Mouse (Mus musculus) embryo, embryonic 11 days (tissue): Measurements from ENCODE around the gene Ssh1.

Experiments
- DNase-seq: peaks from one replicate; pipeline ENCODE4 v3.0.0-alpha.2; 2015

Gene Ssh1

DNA sequence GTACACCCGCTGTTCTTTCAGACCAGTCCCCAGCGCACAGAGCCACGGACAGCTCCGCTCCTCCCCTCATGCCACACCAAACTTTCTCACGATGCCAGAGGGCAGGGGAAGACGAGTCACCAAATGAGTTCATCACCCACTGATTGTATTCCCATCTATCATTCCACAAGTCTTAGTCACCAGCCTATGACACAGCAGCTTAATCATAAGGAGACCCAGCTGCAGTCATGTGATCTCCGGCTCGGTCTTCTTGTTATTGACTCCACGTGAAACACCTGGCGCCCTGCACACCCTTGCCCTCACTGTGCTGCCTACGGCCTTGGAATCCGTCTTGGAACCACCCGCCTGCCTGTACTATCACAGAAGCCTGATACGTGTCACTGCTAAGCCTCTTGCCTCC is 28.7 kb downstream of the Ssh1 start:
- DNase-seq: no peak

DNA sequence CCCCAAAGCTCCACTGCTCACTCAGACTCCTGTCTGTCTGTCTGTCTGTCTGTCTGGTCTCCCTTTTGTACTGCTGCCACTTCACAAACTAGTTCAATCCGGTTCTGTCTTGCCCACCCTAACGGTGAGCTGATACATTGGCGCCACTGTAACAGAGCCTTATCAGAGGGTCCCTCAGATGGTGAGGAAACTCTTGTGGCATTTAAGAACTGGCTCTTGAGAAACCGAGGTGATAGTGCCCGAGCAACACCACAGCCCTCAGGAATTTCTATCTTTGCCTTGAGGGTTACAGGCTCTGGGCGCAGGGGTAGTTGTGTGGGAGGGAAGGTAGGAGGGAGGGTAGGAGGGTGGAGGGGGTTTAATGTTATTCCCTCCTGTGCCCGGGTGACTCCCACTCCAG is 31.9 kb downstream of the Ssh1 start:
- DNase-seq: no peak

DNA sequence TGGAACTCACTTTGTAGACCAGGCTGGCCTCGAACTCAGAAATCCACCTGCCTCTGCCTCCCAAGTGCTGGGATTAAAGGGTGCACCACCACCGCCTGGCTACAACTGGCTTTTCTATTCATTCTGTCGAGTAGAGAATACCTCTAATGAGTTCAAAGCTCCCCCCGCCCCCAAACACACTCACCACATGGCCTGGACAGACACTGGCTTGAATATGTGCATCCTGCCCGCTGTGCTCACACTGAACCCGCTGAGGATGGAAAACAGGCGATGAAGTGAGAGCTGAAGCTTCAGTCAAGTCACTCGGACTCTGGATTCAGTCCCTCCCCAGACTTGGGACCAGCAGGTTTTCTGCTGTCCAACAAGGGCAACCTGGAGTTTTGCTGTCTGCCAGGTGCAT is 33.3 kb downstream of the Ssh1 start:
- DNase-seq: no peak

DNA sequence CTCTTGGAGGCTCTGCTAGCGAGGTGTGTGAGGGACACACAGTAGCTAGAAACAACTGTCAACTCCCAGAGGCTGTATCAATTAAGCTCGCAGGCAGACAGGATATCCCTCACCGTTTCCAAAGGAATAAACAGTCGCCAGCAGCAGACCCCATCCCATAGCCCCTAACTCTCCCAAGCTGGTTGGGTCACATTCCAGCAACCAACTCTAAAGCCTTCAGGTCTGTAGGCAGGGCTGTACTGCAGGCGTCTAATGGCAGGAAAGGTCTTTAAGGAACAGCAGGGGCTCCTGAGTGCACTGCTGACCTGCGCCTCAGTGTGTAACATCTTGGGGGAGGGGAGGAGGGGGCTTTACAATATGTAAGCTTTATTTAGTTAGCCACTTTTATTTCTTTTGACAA is 34.7 kb downstream of the Ssh1 start:
- DNase-seq: peak; percentile 36

DNA sequence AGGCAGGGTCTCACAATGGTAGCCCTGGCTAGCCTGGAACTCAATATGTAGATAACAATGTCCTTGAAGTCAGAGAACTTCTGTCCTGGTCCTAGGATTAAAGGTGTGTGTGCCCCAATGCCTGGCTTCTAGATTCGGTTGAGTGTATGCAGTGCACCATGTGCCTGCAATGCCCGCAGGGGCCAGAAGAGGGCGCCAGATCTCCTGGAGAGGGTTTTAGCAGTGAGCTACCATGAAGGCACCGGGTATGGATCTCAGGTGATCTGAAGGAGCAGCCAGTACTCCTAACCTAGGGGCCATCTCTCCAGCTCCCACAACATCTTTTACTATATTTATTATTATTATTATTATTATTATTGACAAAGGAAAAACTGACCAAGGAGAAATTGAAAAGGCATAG is 37.2 kb downstream of the Ssh1 start:
- DNase-seq: peak; percentile 85

DNA sequence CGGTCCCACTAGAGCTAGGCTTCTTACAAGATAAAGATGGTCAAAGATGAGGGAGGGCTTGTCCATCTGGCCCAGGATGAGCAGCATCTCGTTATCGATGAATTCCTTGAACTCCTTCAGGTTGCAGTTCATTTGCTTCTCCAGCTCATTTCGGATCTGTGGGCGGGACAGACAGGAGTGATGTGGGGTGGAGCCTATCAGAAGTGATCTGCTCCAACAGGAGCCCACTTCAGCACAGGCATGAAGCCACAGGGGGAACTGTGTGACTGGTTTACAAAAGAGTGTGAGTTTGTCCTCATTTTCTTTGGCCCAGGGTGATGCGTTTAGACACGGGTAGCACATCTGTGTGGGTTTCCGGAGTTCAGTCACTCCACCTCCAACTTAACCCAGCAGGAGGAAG is 38.0 kb downstream of the Ssh1 start:
- DNase-seq: no peak

DNA sequence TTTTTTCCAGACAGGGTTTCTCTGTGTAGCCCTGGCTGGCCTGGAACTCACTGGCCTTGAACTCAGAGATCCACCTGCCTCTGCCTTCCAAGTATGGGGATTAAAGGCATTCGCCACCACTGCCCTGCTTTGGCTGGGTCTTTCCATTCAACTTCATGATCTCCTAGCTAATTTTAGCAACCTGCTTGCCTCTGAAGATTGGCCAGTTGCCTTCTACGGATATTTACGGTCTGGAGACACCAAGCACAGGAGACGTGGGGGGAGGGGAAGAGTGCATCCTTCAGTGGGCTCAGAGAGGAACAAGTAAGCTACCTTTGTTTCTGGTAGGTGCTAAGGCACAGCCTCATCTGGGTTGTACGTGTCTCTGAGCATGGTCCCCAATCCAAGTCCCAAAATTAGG is 38.4 kb downstream of the Ssh1 start:
- DNase-seq: no peak

DNA sequence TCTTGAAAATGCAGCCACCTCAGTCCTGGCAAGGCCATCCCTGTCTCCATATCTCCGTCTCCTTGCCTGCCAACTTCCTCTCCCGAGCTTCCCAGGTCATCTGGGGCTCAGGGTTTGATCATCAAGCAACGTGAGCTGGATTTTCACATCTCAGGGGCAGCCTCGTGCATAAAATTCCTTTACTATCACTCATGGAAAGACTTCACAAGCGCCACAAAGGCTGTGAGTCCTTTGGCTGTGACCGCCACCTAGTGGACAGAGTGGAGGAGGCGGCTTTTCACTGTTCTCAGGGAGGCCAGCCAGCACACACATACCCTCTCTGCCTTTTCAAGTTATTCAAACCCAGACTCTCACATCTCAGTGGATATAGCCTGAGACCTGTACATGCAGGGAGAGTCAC is 39.3 kb downstream of the Ssh1 start:
- peak; percentile 91 for DNase-seq

DNA sequence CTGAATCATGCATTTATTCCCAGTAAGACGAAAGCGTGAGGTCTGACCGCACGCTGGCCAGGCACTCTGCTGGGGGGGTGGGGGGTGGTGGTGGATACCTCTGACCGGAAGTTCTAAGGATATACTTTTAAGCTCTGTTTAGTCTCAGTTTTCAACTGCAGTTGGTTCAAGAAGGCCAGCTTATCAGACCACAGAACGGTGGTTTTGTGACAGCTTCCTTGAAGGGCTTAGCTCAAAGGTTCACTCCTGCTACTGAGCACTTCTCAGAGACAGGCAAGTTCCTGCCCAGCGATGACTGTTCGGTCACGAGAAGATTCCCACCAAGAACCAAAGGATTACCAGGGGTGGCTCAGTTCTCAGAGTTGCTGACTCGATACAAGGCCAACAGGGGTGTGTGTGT is 41.2 kb downstream of the Ssh1 start:
- DNase-seq: no peak

DNA sequence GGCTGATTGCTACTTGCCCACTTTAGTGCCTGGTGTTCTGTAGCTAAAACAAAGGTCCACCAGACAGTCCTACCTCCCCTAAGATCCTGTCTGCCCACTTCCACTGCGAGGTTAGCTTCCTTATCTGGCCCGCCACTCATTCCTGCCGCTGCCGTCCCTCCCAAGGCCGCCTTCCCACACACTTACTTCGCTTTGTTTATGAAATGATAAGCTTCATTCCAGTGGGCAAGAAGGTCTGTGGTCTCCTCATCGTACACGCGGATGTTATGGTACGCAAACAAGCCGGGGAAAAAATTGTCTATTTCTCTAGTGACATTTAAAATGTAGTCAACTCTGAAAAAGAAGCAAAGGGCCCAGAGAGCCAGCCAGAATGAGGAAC is 42.0 kb downstream of the Ssh1 start:
- DNase-seq: no peak

DNA sequence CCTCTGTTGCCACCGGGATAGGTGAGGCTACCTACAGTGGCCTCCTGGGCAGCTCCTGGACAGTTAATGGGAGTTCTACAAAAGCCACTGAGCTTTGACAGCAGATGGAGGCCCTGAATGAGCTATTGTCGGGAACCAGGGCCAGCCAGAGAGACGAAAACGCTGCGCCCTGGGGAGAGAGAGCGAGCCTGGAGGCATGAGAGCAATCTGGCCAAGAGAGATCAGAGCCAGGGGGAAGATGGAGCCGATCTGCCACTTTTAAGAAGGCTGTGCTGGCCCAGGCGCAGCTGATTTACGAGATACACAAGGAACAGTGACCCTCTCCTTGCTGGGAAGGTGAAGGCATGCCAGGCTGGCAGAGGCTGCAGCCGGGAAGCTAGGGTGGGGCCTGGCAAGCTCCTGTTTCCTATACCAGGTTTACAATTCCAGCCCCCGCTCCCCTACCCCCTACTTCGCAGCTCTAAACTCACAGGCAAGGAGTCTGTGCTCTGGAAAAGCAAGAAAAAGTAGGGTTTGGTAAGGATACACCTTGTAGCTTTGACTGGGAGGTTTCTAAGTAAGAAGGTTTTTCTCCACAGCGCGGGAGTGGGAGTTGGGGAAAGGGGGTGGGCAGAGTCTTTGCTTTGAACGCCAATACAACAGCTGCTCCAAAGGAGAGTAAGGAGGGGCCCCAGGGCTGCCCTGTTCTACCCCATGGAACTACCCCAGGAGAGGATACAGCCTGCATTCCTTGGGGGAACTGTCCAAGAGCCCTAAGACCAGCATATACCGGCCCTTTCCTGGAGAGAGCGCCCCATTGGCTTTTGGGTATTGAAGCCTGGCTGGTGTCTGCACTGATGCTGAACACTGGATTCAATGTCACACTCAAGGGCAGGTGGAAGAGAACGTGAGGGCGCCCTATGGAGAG is 42.7 kb downstream of the Ssh1 start:
- no peak for DNase-seq

DNA sequence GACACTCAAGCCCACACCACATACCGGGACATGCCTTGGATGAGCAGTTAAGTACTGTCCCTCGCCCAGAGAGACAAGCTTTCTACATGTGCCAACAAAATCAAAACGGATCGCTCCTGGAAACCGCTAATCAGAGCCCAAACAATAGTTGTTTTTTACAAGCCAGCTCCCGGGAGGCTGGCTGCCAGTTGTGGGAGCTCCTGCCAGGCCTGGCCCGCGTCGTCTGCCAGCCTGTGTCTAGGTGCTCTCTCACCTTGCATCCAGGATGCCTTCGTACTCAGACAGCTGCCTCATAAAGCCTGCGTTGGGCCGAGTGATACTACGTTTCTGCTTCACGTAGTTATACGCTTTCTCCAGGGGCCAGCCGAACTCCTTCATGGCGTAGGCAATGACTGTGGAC is 43.6 kb downstream of the Ssh1 start:
- DNase-seq: no peak

DNA sequence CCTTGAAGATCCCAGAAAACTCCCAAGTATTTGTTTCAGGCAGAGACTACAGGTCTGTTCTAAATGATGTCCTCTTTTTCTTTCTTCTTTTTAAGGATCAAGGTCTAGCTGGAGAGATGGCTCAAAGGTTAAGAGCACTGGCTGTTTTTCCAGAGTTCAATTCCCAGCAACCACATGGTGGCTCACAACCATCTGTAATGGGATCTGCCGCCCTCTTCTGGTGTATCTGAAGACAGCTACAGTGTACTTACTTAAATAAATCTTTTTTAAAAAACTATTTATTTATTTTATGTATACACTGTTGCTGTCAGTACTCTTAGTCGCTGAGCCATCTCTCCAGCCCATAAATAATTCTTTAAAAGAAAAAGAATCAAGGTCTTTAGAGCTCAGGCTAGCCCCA is 46.4 kb downstream of the Ssh1 start:
- DNase-seq: no peak

DNA sequence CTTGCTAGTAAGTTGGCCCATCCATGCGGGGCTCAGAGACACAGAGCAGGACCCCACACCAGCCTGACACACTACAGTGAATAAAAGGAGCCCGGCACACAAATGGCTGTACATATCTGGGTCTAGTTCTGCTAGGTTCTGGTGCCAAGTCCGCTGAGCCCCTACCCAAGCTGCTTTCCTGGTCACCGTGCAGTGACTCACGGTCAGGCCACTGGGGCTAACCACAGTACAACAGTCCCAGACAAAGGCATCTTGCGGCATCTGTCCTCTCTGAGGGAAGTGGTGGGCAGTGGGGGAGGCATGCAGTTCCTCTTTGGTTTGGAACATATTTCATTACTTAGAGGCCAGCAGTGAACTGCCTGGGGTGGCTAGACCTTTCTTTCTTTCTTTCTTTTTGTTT is 48.6 kb downstream of the Ssh1 start:
- no peak for DNase-seq

DNA sequence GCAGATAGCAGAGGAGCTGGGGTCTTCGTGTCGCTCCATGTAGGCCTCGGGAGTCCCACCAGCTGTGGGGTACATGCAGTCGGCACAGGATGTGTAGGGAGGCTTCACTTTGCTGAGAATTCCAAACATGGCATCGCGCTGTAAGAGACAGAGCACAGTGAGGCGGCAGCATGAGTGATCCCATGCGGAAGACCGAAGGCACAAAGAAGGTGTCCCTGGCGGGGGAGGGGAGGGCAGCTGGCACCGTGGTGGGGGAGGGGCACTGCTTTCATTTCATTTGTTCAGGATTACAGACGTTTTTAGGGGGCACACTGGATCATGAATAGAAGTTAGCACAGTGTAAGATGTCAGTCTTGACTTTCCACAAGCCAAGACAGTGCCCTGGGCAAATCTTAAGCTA is 50.4 kb downstream of the Ssh1 start:
- no peak for DNase-seq

DNA sequence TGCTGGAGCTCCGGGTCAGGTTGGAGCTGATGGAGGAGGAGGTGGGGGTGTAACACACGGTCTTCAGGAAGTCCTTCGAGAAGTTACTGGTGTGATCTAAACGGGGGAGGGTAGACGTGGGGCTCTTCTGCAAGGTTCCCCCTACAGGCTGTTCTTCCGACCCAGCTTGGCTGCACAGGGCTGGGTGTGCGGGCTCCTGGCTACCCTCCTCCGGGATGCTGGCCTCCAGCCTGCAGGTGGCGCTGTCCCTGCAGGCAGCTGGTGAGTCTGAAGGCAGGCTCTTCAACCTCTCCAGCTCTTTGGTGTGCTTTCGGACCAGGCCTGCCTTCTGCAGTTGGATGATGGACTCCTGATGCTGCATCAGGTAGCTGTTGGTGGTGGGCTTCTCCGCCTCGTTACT is 51.1 kb downstream of the Ssh1 start:
- DNase-seq: no peak

DNA sequence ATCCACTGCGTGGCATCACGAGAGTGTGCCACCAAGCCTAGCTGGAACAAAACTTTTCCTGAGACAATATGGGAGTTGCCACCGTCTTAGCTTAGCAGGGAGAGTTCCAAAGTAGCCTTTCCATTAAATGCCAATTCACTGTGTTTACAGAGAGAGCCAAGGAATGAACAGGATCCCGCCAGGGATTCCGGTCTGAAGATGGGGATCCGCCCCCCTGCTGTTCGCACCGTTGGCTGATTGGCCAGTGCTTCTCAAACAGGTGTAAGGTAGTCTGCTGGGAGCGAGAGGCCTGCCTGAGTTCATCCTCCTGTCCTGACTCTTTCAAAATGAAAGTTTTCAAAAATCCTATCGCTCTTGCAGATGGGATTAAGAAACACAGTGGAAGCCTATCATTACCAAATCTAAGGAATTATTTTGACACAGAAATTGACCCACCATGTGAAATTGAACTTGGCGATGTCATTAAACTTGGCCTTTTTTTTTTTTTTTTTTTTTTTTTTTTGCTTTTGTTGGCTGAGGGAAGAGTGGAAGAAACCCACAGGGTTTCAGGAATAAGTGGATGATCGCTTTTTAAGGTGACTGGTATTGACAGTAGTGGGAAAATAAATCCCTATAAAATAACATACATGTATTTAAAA is 54.3 kb downstream of the Ssh1 start:
- DNase-seq: no peak

DNA sequence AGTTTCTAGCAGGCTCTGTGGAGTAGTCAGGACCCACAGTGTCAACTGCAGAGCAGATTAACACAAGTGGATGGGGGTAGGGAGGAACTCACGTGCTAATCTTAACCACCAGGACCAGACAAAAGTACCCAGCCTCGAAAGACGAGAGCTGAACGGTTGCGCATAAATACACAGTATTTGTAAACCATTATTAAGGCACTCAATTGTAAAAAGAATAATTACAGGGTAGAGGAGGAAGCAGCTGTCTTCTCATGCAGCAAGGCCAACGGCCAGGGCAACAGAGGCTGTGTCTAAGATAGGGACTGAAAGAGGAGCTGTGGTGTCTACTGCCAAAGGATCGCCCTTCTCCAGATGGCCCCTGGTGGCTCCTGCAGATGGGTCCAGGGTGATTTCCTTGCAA is 56.0 kb downstream of the Ssh1 start:
- no peak for DNase-seq

DNA sequence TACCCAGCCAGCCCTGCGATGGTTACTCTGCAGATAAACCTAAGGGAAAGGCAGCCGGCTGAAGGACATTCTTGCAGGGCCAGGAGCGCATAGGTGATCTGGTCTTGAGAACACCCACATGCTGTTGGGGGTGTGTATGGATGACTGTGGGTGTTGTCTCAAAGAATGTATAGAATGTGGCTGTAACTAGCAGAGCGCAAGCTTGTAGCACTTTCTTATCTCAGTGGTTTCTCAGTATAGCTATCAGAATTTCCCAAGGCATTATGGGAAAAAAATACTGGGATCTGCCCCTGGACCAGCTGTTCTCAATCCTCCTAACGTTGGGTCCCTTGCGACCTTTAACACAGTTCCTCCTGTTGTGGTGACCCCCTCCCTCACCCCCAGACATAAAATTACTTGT is 59.8 kb downstream of the Ssh1 start:
- DNase-seq: no peak

DNA sequence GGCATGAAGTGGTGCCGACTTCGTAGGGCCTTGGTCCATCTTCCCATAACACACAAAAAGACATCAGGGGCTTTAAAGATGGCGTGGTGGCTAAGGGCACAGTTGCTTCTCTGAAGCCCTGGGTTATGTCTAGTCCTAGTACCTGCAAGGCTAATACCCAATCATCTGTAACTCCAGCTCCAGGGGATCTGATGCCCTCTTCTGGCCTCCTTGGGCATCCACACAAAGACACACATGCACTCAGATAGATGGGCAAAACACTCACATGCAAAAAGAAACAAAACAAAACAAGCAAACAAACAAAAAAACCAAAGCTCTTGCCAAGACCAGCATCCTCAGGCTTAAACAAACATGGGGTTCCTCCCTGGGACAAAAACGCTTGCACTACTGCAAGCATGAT is 60.2 kb downstream of the Ssh1 start:
- no peak for DNase-seq

DNA sequence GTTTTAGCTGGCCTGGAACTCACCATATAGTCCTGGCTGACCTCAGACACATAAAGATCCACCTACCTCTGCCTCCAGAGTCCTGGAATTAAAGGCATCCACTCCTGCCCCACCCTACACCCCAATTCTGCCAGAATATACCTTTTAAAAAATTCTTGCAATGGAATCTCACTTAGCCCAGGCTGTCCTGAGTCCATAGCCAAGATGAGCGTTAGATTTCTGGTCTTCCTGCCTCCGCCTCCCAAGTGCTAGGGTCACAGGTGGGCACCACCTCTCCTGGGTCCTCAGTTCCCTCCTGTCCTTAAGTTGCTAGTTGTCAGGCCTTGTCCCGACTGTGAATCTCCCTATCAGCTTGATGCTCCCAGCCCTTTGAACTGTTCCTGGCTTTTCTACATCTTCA is 61.4 kb downstream of the Ssh1 start:
- no peak for DNase-seq

DNA sequence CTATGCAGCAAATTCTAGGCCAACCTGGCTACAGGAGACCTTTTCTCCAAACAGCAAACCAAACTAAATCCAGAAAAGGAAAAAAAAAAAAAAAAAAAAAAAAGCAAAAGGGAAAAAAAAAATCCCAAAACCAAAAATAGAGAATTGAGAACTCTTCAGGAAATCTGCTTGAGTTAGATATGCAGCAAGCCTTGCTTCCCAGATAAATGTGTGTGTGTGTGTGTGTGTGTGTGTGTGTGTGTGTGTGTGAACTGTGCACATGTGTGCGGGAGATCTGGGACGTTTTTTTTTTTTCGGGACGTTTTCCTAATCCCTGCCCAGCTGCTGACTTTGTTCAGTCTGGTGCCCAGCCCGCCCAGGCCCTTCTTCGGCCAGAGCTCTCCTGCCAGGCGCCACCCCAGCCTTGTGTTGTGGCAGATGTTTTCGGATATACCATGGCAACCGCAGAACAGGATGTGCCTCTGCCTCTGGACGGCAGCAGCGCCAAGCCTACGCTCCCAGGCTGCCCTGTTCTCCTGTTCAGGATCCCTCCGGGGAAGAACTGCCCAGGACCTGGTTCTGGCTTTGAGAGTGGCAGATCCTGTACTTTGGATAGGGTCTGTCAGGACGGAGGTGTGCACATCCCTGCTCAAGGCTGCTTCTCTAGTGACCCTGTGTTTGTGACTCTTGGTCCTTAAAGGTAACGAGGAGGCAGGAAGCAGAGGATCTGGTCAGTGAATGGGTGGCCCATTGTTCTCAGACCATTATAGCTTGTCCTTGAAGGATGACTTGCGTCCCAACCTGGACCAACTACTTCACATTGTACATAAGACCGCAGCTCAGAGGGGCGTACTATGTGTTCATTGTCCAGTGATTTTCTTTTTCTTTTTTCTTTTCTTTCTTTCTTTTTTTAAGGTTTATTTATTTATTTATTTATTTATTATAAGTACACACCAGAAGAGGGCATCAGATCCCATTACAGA is 62.8 kb downstream of the Ssh1 start:
- peak; percentile 80 for DNase-seq

DNA sequence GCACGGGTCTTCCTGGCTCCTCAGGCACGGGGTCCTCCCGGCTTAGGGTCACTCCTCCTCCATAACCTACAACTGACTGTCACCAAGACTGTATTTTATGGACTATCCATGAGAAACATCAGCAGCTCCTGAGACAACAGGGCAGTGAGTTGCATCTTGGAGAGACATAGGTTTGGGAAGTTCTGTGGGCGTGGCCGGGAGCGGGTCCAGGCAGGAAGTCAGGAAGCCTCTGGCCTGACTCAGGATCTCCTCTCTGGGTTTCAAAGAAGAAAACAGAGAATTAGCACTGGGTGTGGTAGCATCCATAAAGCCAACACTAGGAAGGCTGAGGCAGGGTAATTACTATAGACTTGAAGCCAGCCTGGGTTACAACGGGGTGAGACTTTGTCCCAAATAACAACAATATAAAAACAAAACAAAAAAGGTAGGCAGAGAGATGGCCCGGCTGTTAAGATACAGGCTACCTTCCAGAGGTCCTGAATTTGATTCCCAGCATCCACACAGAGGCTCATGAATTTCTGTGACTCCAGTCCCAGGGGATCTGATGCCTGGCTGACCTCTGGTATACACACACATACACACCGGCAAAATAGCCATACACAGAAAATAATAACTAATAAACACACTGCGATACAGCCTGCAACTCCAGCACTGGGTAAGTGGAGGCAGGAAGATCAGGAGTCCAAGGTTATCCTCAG is 63.6 kb downstream of the Ssh1 start:
- no peak for DNase-seq
